Mouse (Mus musculus) erythroblast, embryonic 14.5 days (primary cell): ENCODE results near the gene Olfm4. TPM values are rescaled to one million over a fixed set of nuclear protein-coding genes. Genes with fewer than 3 reads are reported as not detected.

Source experiments
- H3K27me3 ChIP-seq: 2 replicates; pipeline ENCODE4 v1.6.1; 2012; ENCODE audit warnings: inconsistent platforms; ENCODE audit not compliant: control insufficient read depth
- H3K36me3 ChIP-seq: 2 replicates; pipeline ENCODE4 v1.6.1; 2012; ENCODE audit warnings: mild to moderate bottlenecking, inconsistent platforms; ENCODE audit not compliant: control insufficient read depth
- H3K4me1 ChIP-seq: 2 replicates; pipeline ENCODE4 v1.6.1; 2012; ENCODE audit warnings: inconsistent platforms; ENCODE audit not compliant: control insufficient read depth
- H3K4me3 ChIP-seq: replicated peaks from 2 replicates; pipeline ENCODE3; 2012; ENCODE audit warnings: moderate library complexity, mild to moderate bottlenecking, inconsistent platforms
- H3K9me3 ChIP-seq: 2 replicates; pipeline ENCODE4 v1.6.1; 2012; ENCODE audit warnings: low read length, inconsistent platforms, mixed read lengths; ENCODE audit not compliant: control insufficient read depth
- GATA1 ChIP-seq: IDR thresholded peaks from 2 replicates; pipeline ENCODE4 v1.6.1; 2012; ENCODE audit warnings: low read length, inconsistent platforms, mixed read lengths
- TAL1 ChIP-seq: IDR thresholded peaks from 3 replicates; pipeline ENCODE4 v1.6.1; 2012; ENCODE audit warnings: low read length, inconsistent platforms, mixed read lengths
- polyA plus RNA-seq: library from polyadenylated mRNA; stranded (reverse); fragments of >175 nt; gene quantifications from 2 replicates; pipeline ENCODE4 v1.2.3, GENCODE M21; 2012

Olfm4 gene
- polyA plus RNA-seq, 1 experiment: not detected

GRCm38 (mm10) chr14:79970928-79971738 lies 12.7 kb upstream of the Olfm4 start:
- TF ChIP-seq GATA1 (no peak), TAL1 (no peak)
- H3K4me1 ChIP-seq: no peaks in the 10 kb centered on the region

GRCm38 (mm10) chr14:79981437-79981836 lies 2.4 kb upstream of the Olfm4 start:
- Histone ChIP-seq H3K4me1 (no peaks in the 10 kb centered on the region), H3K36me3 (no peaks in the 10 kb centered on the region), H3K4me3 (no peak overlapping the region), H3K9me3 (peaks cover 11% of the 10 kb centered on the region), H3K27me3 (no peaks in the 10 kb centered on the region)
- TF ChIP-seq GATA1 (no peak), TAL1 (no peak)

More at GRCm38 (mm10) chr14:79970928-79971738, 12.7 kb upstream of the Olfm4 start:
- H3K27me3 ChIP-seq: no peaks in the 10 kb centered on the region
- H3K9me3 ChIP-seq: peaks cover 27% of the 10 kb centered on the region
- no peaks in the 10 kb centered on the region for H3K36me3 ChIP-seq
- H3K4me3 ChIP-seq: no peak overlapping the region

GRCm38 (mm10) chr14:79985137-79985670 lies 1.3 kb downstream of the Olfm4 start:
- Histone ChIP-seq H3K4me1 (no peaks in the 10 kb centered on the region), H3K9me3 (peaks cover 16% of the 10 kb centered on the region), H3K36me3 (no peaks in the 10 kb centered on the region), H3K27me3 (no peaks in the 10 kb centered on the region), H3K4me3 (no peak overlapping the region)
- TF ChIP-seq GATA1: no peak
- no peak for TF ChIP-seq TAL1

- no peaks in the 10 kb centered on the region for H3K4me1 ChIP-seq
- no peaks in the 10 kb centered on the region for H3K27me3 ChIP-seq
- H3K36me3 ChIP-seq: no peaks in the 10 kb centered on the region
- H3K4me3 ChIP-seq: no peak overlapping the region
- peaks cover 16% of the 10 kb centered on the region for H3K9me3 ChIP-seq
- TF ChIP-seq TAL1: no peak
- no peak for TF ChIP-seq GATA1
Measured at GRCm38 (mm10) chr14:79985696-79986095, 1.8 kb downstream of the Olfm4 start.

- no peak overlapping the region for H3K4me3 ChIP-seq
- H3K27me3 ChIP-seq: no peaks in the 10 kb centered on the region
Measured at GRCm38 (mm10) chr14:79986831-79987230, 3.0 kb downstream of the Olfm4 start.

GRCm38 (mm10) chr14:79989785-79990184 lies 5.9 kb downstream of the Olfm4 start:
- Histone ChIP-seq H3K36me3 (no peaks in the 10 kb centered on the region), H3K9me3 (peaks cover 17% of the 10 kb centered on the region), H3K4me3 (no peak overlapping the region), H3K27me3 (no peaks in the 10 kb centered on the region), H3K4me1 (no peaks in the 10 kb centered on the region)
- TF ChIP-seq TAL1 (no peak), GATA1 (no peak)

More at GRCm38 (mm10) chr14:79986831-79987230, 3.0 kb downstream of the Olfm4 start:
- TF ChIP-seq GATA1 (no peak), TAL1 (no peak)
- H3K9me3 ChIP-seq: peaks cover 15% of the 10 kb centered on the region
- no peaks in the 10 kb centered on the region for H3K36me3 ChIP-seq
- H3K4me1 ChIP-seq: no peaks in the 10 kb centered on the region

- Histone ChIP-seq H3K4me1 (no peaks in the 10 kb centered on the region), H3K9me3 (peaks cover 16% of the 10 kb centered on the region), H3K4me3 (no peak overlapping the region), H3K27me3 (no peaks in the 10 kb centered on the region), H3K36me3 (no peaks in the 10 kb centered on the region)
- no peak for TF ChIP-seq GATA1
- no peak for TF ChIP-seq TAL1
Measured at GRCm38 (mm10) chr14:79990547-79990946, 6.7 kb downstream of the Olfm4 start.

- TF ChIP-seq TAL1 (no peak), GATA1 (no peak)
- H3K4me1 ChIP-seq: no peaks in the 10 kb centered on the region
- no peaks in the 10 kb centered on the region for H3K27me3 ChIP-seq
- H3K9me3 ChIP-seq: peaks cover 11% of the 10 kb centered on the region
- H3K36me3 ChIP-seq: no peaks in the 10 kb centered on the region
- no peak overlapping the region for H3K4me3 ChIP-seq
Measured at GRCm38 (mm10) chr14:79997534-79997933, 13.7 kb downstream of the Olfm4 start.

- no peak overlapping the region for H3K4me3 ChIP-seq
- H3K9me3 ChIP-seq: peaks cover 9% of the 10 kb centered on the region
- H3K36me3 ChIP-seq: no peaks in the 10 kb centered on the region
- no peaks in the 10 kb centered on the region for H3K4me1 ChIP-seq
- TF ChIP-seq TAL1 (no peak), GATA1 (no peak)
- H3K27me3 ChIP-seq: no peaks in the 10 kb centered on the region
Measured at GRCm38 (mm10) chr14:80000110-80000531, 16.2 kb downstream of the Olfm4 start.
